Mouse (Mus musculus) limb, embryonic 14.5 days (tissue): ENCODE results near the gene Scamp4. TPM values are rescaled to one million over a fixed set of nuclear protein-coding genes. Genes with fewer than 3 reads are reported as not detected.

Experiments
- ATAC-seq: fragments of 200-750 bp; cut with Nextera tagmentation; 2 replicates; pipeline ENCODE4 v1.8.0; 2017; ENCODE audit warnings: low read depth, moderate number of reproducible peaks, moderate TSS enrichment; ENCODE audit not compliant: low FRiP score
- DNase-seq: peaks from one replicate; pipeline ENCODE4 v3.0.0-alpha.2; 2015; ENCODE audit warnings: low spot score
- H3K27ac ChIP-seq: fragments of 300-500 bp; sonication (generic); replicated peaks from 2 replicates; pipeline ENCODE4 v1.5.1; 2014; ENCODE audit warnings: low read depth, mild to moderate bottlenecking, low read length, moderate library complexity, mixed read lengths
- H3K27me3 ChIP-seq: fragments of 300-500 bp; sonication (generic); 2 replicates; pipeline ENCODE4 v1.6.1; 2014; ENCODE audit warnings: low read length, mixed read lengths; ENCODE audit not compliant: control insufficient read depth, insufficient read depth
- H3K36me3 ChIP-seq: fragments of 300-500 bp; sonication (generic); 2 replicates; pipeline ENCODE4 v1.6.1; 2014; ENCODE audit warnings: mild to moderate bottlenecking, low read length, moderate library complexity, mixed read lengths; ENCODE audit not compliant: control insufficient read depth, insufficient read depth
- H3K4me1 ChIP-seq: fragments of 300-500 bp; sonication (generic); 2 replicates; pipeline ENCODE4 v1.6.1; 2014; ENCODE audit warnings: antibody characterized with exemption, low read length, mixed read lengths; ENCODE audit not compliant: control insufficient read depth, insufficient read depth
- H3K4me2 ChIP-seq: fragments of 300-500 bp; sonication (generic); replicated peaks from 2 replicates; pipeline ENCODE4 v1.6.1; 2014; ENCODE audit warnings: low read depth, mild to moderate bottlenecking, low read length, moderate library complexity; ENCODE audit not compliant: severe bottlenecking
- H3K4me3 ChIP-seq: fragments of 300-500 bp; sonication (generic); replicated peaks from 2 replicates; pipeline ENCODE4 v1.5.1; 2014; ENCODE audit warnings: low read length
- H3K9ac ChIP-seq: fragments of 300-500 bp; sonication (generic); 2 replicates; pipeline ENCODE4 v1.6.1; 2014; ENCODE audit warnings: mild to moderate bottlenecking, low read depth, low read length, moderate library complexity; ENCODE audit not compliant: severe bottlenecking
- H3K9me3 ChIP-seq: fragments of 300-500 bp; sonication (generic); 2 replicates; pipeline ENCODE4 v1.6.1; 2016; ENCODE audit warnings: low read length; ENCODE audit not compliant: control insufficient read depth
- POLR2A ChIP-seq: fragments of 200-500 bp; IDR thresholded peaks from 2 replicates; pipeline ENCODE4 v1.8.0; 2012; ENCODE audit warnings: inconsistent platforms, mild to moderate bottlenecking, moderate library complexity, borderline replicate concordance; ENCODE audit not compliant: insufficient read depth, insufficient read length; ENCODE audit errors: extremely low read depth
- WGBS: fragments of 180-500 bp; shearing (Covaris S2); extraction: QIAGEN DNeasy Blood & Tissue Kit; methylation state at CpG from one replicate; pipeline ENCODE4 v1.1.7; 2014; 5-methylcytosine and 5-hydroxymethylcytosine counted together
- polyA plus RNA-seq, 2 experiments: library from polyadenylated mRNA; depleted of rRNA in 1 of 2; stranded (reverse) in 1 of 2; unstranded in 1 of 2; fragments of >200 nt; fragmentation: Nextera tagmentation in 1 of 2; extraction: Ambion mirVana in 1 of 2; gene quantifications; 2 replicates each; pipeline versions ENCODE4 v1.2.1 to v1.2.3; 2012 to 2014

The Scamp4 gene
- polyA plus RNA-seq (2012; rRNA removed) (83.1 and 107 TPM in 2 replicates), polyA plus RNA-seq (2014; fragmentation: Nextera tagmentation; extraction: Ambion mirVana) (91.4 and 104 TPM in 2 replicates)

DNA sequence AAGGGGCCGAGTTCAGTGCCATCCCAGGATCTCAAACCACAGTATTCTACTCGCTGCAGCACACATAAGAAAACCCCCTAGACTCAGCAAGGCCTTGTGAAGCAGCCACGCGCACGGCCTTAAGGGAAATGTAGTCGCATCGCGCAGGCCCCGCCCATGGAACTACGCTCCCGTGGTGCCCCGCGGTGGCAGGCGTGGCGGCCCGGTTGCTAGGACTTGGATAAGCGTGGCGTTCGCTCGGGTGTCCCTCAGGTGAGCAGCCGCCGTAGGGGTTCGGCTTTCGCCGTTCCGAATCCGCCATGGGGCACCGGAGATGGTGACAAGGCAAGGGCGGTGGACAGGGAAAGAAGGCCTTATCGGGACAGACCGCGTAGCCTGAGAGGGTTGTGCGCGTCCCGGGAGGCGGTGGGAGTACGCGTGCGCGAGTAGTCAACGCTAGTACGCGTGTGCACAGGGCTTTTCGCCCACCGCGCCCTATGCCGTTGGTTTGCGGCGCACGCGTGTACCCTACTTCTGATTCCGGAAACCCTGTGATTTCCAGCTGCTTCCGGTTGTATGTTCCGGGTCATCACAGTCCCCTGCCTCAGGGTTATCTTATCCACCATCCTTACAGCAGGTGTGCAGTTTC is at the start of gene Scamp4, which contains the start of gene Adat3:
TSS of gene Scamp4 (plus strand) at position 175 of the 628 bp plus-strand sequence.
TSS of gene Adat3 (plus strand) at position 183 of the 628 bp plus-strand sequence.
- Histone ChIP-seq H3K36me3 (peaks cover 20% of the 10 kb centered on the region), H3K27me3 (no peaks in the 10 kb centered on the region), H3K27ac (peak within 1 kb of the TSS; percentile 67), H3K4me1 (peaks cover 11% of the 10 kb centered on the region), H3K4me2 (peak within 1 kb of the TSS; percentile 87), H3K9me3 (no peaks in the 10 kb centered on the region), H3K9ac (peak within 1 kb of the TSS; percentile 59), H3K4me3 (peak within 1 kb of the TSS; percentile 65)
- ATAC-seq (peak; percentile 97), DNase-seq (peak; percentile 96)
- peak; percentile 84; the same call in 1 of the 2 replicates for TF ChIP-seq POLR2A
- under 1% methylated on average over 48 of the region's 54 CpGs for WGBS

DNA sequence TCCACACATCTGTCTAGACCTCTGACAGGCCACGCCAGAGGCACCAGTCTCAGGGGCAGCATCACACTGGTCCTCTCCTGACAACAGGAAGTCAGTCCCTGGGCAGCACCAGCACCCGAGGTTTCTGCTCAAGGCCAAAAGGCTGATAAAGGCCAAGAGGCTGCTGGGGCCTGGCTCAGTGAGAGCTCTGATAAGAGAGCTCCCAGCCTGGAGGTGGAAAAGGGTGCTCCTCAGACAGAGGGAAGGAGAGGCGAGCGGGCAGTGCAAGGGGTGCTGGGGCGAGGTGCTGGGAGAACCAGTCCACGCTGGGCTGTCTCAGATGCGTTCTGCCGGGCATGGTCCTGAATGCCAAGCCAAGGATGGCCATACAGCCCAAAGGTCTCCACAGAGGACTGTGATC is 49.1 kb upstream of the Scamp4 start:
- Histone ChIP-seq H3K27me3 (no peaks in the 10 kb centered on the region), H3K9me3 (no peaks in the 10 kb centered on the region), H3K4me1 (no peaks in the 10 kb centered on the region), H3K4me3 (no peak overlapping the region), H3K27ac (no peak overlapping the region), H3K4me2 (no peak overlapping the region), H3K36me3 (peaks cover 23% of the 10 kb centered on the region), H3K9ac (no peak overlapping the region)
- ATAC-seq (no peak), DNase-seq (no peak)
- TF ChIP-seq POLR2A: no peak
- WGBS: 91% methylated on average over 8 of the region's 8 CpGs

DNA sequence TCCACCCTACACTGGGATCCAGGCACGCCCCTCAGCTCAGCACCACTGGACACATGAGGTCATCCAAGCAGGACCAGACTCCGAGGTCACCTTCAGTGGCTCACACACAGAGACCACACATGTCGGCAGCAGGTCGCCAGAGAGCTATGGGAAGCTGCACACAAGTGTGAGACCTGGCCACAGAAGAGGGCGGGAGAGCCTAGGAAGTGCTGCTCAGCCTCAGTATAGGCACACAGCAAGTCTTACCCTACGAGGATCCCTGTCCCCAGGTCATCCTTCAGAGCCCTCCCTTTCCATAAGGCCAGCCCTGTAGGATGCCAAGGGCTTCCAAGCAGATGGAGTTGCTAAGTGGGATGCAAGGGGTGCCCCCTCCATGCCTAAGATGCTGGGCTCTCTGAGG is 48.7 kb upstream of the Scamp4 start:
- Histone ChIP-seq H3K36me3 (peaks cover 19% of the 10 kb centered on the region), H3K9ac (no peak overlapping the region), H3K4me1 (no peaks in the 10 kb centered on the region), H3K4me3 (no peak overlapping the region), H3K9me3 (no peaks in the 10 kb centered on the region), H3K27ac (no peak overlapping the region), H3K27me3 (no peaks in the 10 kb centered on the region), H3K4me2 (no peak overlapping the region)
- ATAC-seq (no peak), DNase-seq (no peak)
- 85% methylated on average over 6 of the region's 6 CpGs for WGBS
- TF ChIP-seq POLR2A: no peak

DNA sequence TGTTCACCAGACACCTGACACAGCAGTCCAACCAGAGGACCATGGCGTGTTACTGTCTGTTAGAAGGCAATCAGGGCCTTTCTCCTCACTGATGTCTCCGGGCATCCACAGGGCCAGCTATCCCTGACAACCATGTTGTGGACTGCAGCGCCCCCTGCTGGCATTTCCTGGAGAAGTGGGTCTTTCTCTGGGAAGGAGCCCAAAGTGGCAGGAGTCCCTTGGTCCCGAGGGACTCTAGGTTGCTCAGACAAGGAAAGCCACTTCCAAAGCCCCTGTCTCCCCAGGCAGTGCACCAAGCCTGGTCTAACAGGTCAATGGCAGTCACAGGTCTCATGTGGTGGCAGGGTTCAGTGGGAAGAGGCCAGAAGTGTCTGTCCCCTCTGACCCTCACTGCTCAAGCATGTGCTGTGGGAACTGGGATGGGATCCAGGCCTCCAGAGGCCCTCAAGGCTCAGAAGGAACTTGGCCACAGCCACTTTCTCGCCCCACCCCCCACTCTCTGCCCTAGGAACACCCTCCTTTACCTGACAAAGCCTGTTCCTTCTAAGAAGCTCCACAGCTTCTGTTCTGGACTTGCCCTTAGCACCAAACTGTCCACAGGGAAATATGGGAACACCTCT is 45.2 kb upstream of the Scamp4 start:
- WGBS: 32% methylated on average over 5 of the region's 5 CpGs
- H3K9ac ChIP-seq: peak overlapping the region; percentile 22; the same call in 1 of the 2 replicates

DNA sequence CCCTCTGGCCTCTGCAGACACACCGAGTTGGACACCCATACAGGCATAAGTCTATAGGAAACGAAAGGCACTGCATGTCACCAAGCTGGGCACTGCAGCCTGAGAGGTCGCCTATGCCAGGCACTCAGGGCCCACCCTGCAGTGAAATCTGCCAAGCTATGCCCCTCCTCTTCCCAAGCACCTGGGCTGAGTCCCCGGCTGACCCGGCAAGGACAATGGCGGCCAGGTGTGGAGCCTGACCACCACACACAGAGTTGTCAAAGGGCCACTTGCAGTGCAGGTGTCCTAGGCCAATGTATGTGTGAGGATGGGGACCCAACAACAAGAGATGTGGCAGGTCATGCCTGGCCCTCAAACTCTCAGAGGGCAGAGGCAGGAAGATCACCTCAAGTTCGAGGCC is 43.2 kb upstream of the Scamp4 start:
- H3K27ac ChIP-seq: no peak overlapping the region
- peaks cover 17% of the 10 kb centered on the region for H3K4me1 ChIP-seq
- no peaks in the 10 kb centered on the region for H3K9me3 ChIP-seq
- H3K4me2 ChIP-seq: no peak overlapping the region
- no peak overlapping the region for H3K4me3 ChIP-seq
- DNase-seq (no peak), ATAC-seq (no peak)
- TF ChIP-seq POLR2A: no peak
- H3K9ac ChIP-seq: no peak overlapping the region
- no peaks in the 10 kb centered on the region for H3K27me3 ChIP-seq
- no peaks in the 10 kb centered on the region for H3K36me3 ChIP-seq
- 90% methylated on average over 7 of the region's 7 CpGs for WGBS

More for the DNA sequence above, 45.2 kb upstream of the Scamp4 start:
- Histone ChIP-seq H3K4me3 (no peak overlapping the region), H3K27me3 (no peaks in the 10 kb centered on the region), H3K36me3 (no peaks in the 10 kb centered on the region), H3K4me1 (peaks cover 15% of the 10 kb centered on the region), H3K4me2 (no peak overlapping the region), H3K9me3 (no peaks in the 10 kb centered on the region), H3K27ac (no peak overlapping the region)
- ATAC-seq: no peak
- TF ChIP-seq POLR2A: no peak
- DNase-seq: peak; percentile 51
